Mouse (Mus musculus): ENCODE measurements at regions not wholly inside any gene's neighbourhood (a gene's known extent, or its start where the extent isn't known, plus 50 kb on each side); places are given as distances from the start of the nearest gene placed in this dataset.
A peak's percentile ranks its signal among the peaks of the same experiment; 100 is the strongest.
"Not testable (repeated sequence)": the region's sequence is repeated elsewhere in the genome, so short reads cannot be mapped to it uniquely, and the experiment has no call there.

GRCm38 (mm10) chr8:89503030-89503429 is 459.1 kb upstream of the Sall1 start:
- intact Hi-C loops (cut with DNase I): no loop called here
- DNase-seq (ENCODE audit: low spot score in 2 of 2): peak in 1 of 2 experiments; percentile 51

DNA sequence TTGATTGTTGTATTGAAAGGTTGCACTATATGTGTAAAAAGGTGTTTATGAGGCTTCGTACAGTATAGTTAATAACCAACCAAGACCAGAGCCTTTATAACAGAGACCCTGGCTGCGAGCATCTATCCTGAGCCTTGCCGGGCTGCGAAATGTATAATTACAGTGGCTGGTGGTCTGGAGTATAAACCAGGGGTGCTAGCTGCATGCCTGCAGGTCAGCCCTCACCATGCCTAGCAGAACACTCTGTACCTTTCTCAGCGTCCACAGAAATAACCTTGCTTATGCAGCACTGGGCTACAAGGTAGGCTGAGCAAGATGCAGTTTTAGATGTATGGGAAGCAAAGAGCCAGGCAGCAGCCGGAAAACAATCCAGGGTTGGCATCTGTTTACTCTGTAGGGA is 457.8 kb upstream of the Sall1 start:
- DNase-seq (ENCODE audit: low spot score in 2 of 2): no peak
- intact Hi-C loops (cut with DNase I): no loop called here

DNA sequence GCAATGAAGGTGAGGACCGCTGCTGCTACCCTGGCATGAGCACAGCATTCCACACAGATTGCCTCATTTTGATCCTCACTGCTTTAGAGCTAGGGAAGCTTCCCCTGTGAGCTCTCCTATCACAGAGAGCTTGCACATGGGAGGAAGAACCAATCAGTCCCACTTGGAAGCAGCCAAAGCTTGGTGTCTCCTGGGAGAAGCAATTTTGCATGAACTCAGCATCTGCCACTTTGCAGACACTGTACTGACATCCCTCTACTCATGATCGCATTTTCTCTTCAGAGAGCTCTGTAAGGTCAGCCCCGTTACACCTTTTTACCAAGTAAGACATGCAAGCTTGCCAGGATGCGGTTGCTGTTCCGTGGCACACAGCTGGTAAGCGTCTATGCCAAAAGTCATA is 455.9 kb upstream of the Sall1 start:
- intact Hi-C loops (cut with DNase I): no loop called here

GRCm38 (mm10) chr8:89498088-89498695 is 454.2 kb upstream of the Sall1 start:
- no peak for DNase-seq (ENCODE audit: low spot score in 2 of 2)
- intact Hi-C loops (cut with DNase I): no loop called here

More for the DNA sequence above, 455.9 kb upstream of the Sall1 start:
- DNase-seq (ENCODE audit: low spot score in 2 of 2): no peak

DNA sequence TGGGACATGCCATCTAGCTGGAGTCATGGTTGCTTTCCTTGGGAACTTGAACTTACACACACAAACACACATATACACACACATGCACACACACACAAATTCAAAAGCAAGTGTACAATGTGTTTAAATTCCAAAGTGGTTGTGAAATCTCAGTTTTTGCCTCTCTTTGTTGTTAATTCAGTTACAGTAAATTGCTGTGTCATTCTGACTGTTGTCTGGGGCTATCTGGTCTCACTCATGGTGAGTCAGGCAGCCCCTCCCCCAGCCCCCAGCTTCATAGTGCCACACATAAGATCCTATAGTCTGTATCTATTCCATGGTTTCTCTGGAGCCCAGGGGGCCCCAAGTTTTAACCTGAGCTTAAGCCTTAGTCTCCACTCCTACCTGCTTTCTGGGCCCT is 448.4 kb upstream of the Sall1 start:
- DNase-seq (ENCODE audit: low spot score in 2 of 2): no peak
- intact Hi-C loops (cut with DNase I): no loop called here

- intact Hi-C loops (cut with DNase I); DNase-seq (ENCODE audit: low spot score in 2 of 2): not testable (repeated sequence)
These were observed 438.5 kb upstream of the Sall1 start for GRCm38 (mm10) chr8:89482481-89482880.

DNA sequence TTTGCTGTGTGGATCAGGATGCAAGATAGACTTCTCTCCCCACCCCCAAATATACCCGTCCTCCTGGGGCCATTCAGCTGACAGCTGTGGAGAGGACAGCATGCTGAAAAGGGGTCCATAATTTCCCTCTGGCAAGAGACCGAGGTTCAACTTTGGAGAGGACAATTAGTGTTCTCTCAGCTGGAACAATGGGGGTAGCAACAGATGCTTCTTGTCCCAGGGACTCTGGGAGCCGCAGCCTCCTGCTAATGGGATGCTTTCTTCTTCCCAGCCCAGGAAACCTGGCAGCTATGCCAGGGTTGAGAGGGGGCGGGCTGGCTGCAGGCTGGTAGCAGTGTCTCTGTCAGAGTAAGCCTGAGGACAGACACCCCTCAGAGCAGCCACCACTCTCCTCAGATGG is 433.0 kb upstream of the Sall1 start:
- DNase-seq (ENCODE audit: low spot score in 2 of 2): peak in 1 of 2 experiments; percentile 13
- intact Hi-C loops (cut with DNase I): no loop called here

- intact Hi-C loops (cut with DNase I): no loop called here
- no peak for DNase-seq (ENCODE audit: low spot score in 2 of 2)
These were observed 427.2 kb upstream of the Sall1 start for GRCm38 (mm10) chr8:89471116-89471515.

- intact Hi-C loops (cut with DNase I): no loop called here
- DNase-seq (ENCODE audit: low spot score in 2 of 2): no peak
These were observed 424.8 kb upstream of the Sall1 start for GRCm38 (mm10) chr8:89468782-89469220.

GRCm38 (mm10) chr8:89465211-89465753 is 421.3 kb upstream of the Sall1 start:
- DNase-seq (ENCODE audit: low spot score in 2 of 2): no peak
- intact Hi-C loops (cut with DNase I): no loop called here

GRCm38 (mm10) chr8:89456517-89456916 is 412.6 kb upstream of the Sall1 start:
- intact Hi-C loops (cut with DNase I): no loop called here
- DNase-seq (ENCODE audit: low spot score in 2 of 2): no peak

GRCm38 (mm10) chr8:89455731-89456130 is 411.8 kb upstream of the Sall1 start:
- DNase-seq (ENCODE audit: low spot score in 2 of 2): no peak
- intact Hi-C loops (cut with DNase I): no loop called here

- intact Hi-C loops (cut with DNase I): no loop called here
- DNase-seq (ENCODE audit: low spot score in 2 of 2): no peak
These were observed 410.2 kb upstream of the Sall1 start for GRCm38 (mm10) chr8:89454197-89454596.

DNA sequence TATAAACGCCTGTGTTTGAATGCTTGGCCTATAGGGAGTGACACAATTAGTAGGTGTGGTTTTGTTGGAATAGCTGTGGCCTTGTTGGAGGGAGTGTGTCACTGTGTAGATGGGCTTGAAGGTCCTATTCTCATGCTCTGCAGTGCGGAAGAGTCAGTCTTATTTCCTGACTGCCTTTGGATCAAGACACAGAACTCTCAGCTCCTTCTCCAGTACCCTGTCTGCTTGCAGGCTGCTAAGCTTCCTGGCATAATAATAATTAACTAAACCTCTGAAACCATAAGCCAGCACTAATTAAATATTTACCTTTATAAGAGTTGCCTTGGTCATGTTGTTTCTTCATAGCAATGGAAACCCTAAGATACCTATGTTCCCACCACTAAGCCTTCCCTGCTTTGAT is 409.8 kb upstream of the Sall1 start:
- no peak for DNase-seq (ENCODE audit: low spot score in 2 of 2)
- intact Hi-C loops (cut with DNase I): no loop called here

DNA sequence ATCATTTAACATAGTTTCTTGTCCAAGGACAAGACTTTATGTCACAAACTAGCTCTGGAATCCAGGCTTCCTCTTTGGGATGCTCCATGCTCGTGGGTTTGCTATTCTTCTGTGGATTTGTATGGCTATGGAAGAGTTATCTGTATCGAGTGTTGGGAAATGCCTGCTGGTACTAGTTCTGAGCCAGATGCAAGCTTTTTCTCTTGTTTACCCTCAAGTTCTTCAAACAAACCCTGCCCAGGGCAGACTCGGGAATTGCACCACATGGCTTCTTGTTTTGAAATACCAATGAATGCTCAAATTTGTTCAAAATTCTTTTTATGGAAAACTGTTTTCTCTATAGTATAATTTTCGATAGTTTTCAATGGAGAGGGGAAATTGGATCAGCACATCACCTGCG is 400.5 kb upstream of the Sall1 start:
- DNase-seq (ENCODE audit: low spot score in 2 of 2): no peak
- intact Hi-C loops (cut with DNase I): no loop called here

- intact Hi-C loops (cut with DNase I): no loop called here
- DNase-seq (ENCODE audit: low spot score in 2 of 2): no peak
These were observed 395.3 kb upstream of the Sall1 start for GRCm38 (mm10) chr8:89439304-89439703.

- intact Hi-C loops (cut with DNase I): no loop called here
- no peak for DNase-seq (ENCODE audit: low spot score in 2 of 2)
These were observed 383.0 kb upstream of the Sall1 start for GRCm38 (mm10) chr8:89426969-89427368.

GRCm38 (mm10) chr8:89415287-89415686 is 371.3 kb upstream of the Sall1 start:
- DNase-seq (ENCODE audit: low spot score in 2 of 2): no peak
- intact Hi-C loops (cut with DNase I): no loop called here

GRCm38 (mm10) chr8:89412500-89412899 is 368.5 kb upstream of the Sall1 start:
- DNase-seq (ENCODE audit: low spot score in 2 of 2): no peak
- intact Hi-C loops (cut with DNase I): no loop called here

DNA sequence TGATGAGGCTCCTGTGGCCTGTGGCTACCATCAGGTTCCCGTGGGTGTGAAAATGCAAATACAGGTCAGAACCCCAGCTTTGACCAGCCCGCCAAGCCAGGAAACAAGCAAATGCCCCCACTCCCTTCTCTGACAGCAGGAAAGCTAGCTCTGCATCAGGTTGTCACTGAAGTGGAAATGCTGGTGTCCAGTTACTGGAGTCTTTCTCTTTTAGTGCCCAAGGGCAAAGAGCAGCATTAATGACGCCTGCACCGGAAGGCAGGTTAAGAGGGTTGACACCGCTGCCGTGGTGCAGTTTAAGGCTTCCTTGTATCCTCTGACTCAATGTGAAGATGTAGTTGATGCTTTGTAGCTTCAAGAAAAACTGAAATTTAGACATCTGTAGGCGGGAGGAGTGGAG is 368.1 kb upstream of the Sall1 start:
- no peak for DNase-seq (ENCODE audit: low spot score in 2 of 2)
- intact Hi-C loops (cut with DNase I): no loop called here

DNA sequence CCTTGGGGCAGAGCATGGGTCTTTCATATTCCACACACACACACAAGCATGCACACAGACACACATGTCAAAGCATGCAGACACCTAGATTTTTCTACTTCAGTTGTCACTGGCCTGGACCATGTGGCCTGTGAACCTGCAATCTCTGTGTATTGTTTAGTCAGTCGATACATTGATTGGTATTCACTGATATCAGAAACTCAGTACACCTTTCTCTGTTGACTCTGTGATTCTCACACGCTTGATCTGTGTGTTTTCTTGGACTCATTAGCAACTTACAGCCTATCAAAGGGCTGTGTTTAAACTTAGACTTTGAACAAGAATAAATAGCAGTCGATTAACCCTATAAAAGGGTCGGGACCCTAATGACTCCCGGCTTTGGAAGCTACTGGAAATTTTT is 362.7 kb upstream of the Sall1 start:
- DNase-seq (ENCODE audit: low spot score in 2 of 2): no peak
- intact Hi-C loops (cut with DNase I): no loop called here

GRCm38 (mm10) chr8:89404287-89404686 is 360.3 kb upstream of the Sall1 start:
- DNase-seq (ENCODE audit: low spot score in 2 of 2): peak in 1 of 2 experiments; percentile 54
- intact Hi-C loops (cut with DNase I): loop anchor here (5.0 kb wide), 1 partner anchor 168 kb away; no protein-coding TSS in a partner anchor
